Mouse (Mus musculus) hindbrain, embryonic 12.5 days (tissue): ENCODE data around the gene Prpf38b. TPM values are rescaled to one million over a fixed set of nuclear protein-coding genes. Genes with fewer than 3 reads are reported as not detected.
"Not testable (repeated sequence)": the region's sequence is repeated elsewhere in the genome, so short reads cannot be mapped to it uniquely, and the experiment has no call there.

ENCODE experiments used
- ATAC-seq: fragments of 200-750 bp; cut with Nextera tagmentation; 2 replicates; pipeline ENCODE4 v1.8.0; 2017; ENCODE audit warnings: moderate TSS enrichment; ENCODE audit not compliant: low FRiP score
- H3K27ac ChIP-seq: fragments of 300-500 bp; sonication (generic); 2 replicates; pipeline ENCODE4 v1.5.1; 2016; ENCODE audit warnings: mild to moderate bottlenecking
- H3K27me3 ChIP-seq: fragments of 300-500 bp; sonication (generic); 2 replicates; pipeline ENCODE4 v1.6.1; 2016; ENCODE audit warnings: mild to moderate bottlenecking
- H3K36me3 ChIP-seq: fragments of 300-500 bp; sonication (generic); 2 replicates; pipeline ENCODE4 v1.6.1; 2016; ENCODE audit warnings: mild to moderate bottlenecking
- H3K4me1 ChIP-seq: fragments of 300-500 bp; sonication (generic); 2 replicates; pipeline ENCODE4 v1.6.1; 2016
- H3K4me2 ChIP-seq: fragments of 300-500 bp; sonication (generic); replicated peaks from 2 replicates; pipeline ENCODE4 v1.6.1; 2016; ENCODE audit warnings: mild to moderate bottlenecking
- H3K4me3 ChIP-seq: fragments of 300-500 bp; sonication (generic); 2 replicates; pipeline ENCODE4 v1.5.1; 2016; ENCODE audit warnings: mild to moderate bottlenecking
- H3K9ac ChIP-seq: fragments of 300-500 bp; sonication (generic); 2 replicates; pipeline ENCODE4 v1.6.1; 2016; ENCODE audit warnings: mild to moderate bottlenecking, moderate library complexity
- H3K9me3 ChIP-seq: fragments of 300-500 bp; sonication (generic); replicated peaks from 2 replicates; pipeline ENCODE4 v1.6.1; 2016; ENCODE audit warnings: mild to moderate bottlenecking
- WGBS: fragments of 180-500 bp; shearing (Covaris S2); methylation state at CpG from one replicate; pipeline ENCODE4 v1.1.7; 2016; 5-methylcytosine and 5-hydroxymethylcytosine counted together
- polyA plus RNA-seq: library from polyadenylated mRNA; unstranded; fragments of >200 nt; fragmentation: Nextera tagmentation; extraction: Ambion mirVana; gene quantifications from 2 replicates; pipeline ENCODE4 v1.2.1, GENCODE M21; 2016

Gene Prpf38b
- polyA plus RNA-seq, 1 experiment from 2014 or later, result 87.6 TPM

DNA sequence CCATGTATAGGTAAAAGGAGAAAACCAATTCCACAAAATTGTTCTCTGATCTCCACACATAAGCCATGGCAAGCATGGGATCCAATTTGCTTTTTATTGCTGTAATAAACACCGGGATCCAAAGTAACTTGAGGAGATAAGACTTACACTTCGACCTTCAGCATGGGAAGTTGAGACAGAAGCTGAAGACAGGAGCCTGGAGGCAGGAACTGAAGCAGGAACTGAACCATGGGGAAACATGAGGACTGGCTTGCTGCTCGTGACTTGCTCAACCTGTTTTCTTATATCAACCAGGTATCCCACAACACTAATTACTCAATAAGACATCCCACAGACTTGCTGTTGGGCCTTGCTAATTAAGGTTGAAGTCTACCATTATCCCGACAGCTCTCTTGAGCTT is 18.6 kb downstream of the Prpf38b start:
- ATAC-seq, result no peak
- 71% methylated on average over 4 of the region's 4 CpGs for WGBS

DNA sequence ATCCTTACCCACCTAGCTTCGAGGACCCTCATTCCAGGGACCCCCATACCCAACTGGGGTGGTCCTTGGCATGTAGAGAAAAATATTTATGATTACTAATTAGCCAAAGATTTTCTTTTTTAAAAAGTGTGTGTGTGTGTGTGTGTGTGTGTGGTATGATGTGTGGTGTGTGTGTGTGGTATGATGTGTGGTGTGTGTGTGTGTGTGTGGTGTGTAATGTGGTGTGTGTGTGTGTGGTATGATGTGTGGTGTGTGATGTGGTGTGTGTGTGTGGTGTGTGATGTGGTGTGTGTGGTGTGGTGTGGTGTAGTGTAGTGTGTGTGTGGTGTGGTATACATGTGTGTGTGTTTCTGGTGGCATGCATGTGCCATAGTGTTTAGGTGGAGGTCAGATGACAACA is 19.4 kb downstream of the Prpf38b start:
- Histone ChIP-seq H3K4me2 (no peak overlapping the region), H3K9ac (no peak overlapping the region; the same call in 1 of the 2 replicates), H3K4me1 (peaks cover 4% of the 10 kb centered on the region; the same call in 1 of the 2 replicates), H3K27ac (no peak overlapping the region), H3K9me3 (no peaks in the 10 kb centered on the region), H3K36me3 (no peaks in the 10 kb centered on the region), H3K4me3 (no peak overlapping the region), H3K27me3 (no peaks in the 10 kb centered on the region)
- 87% methylated on average over 1 of the region's 1 CpGs for WGBS
- no peak for ATAC-seq

More for the DNA sequence above, 18.6 kb downstream of the Prpf38b start:
- Histone ChIP-seq H3K27ac (no peak overlapping the region), H3K4me1 (no peaks in the 10 kb centered on the region), H3K4me2 (no peak overlapping the region), H3K27me3 (no peaks in the 10 kb centered on the region), H3K36me3 (no peaks in the 10 kb centered on the region), H3K4me3 (no peak overlapping the region), H3K9me3 (no peaks in the 10 kb centered on the region), H3K9ac (no peak overlapping the region)

GRCm38 (mm10) chr3:108889908-108890307 is 21.6 kb downstream of the Prpf38b start, which contains the start of gene Fndc7:
TSS of gene Fndc7 (minus strand) at chr3:108890008.
- Histone ChIP-seq H3K9ac (no peak within 1 kb of the TSS), H3K9me3 (no peaks in the 10 kb centered on the region), H3K27ac (no peak within 1 kb of the TSS), H3K4me3 (no peak within 1 kb of the TSS), H3K27me3 (no peaks in the 10 kb centered on the region), H3K4me1 (peaks cover 16% of the 10 kb centered on the region), H3K4me2 (no peak within 1 kb of the TSS), H3K36me3 (no peaks in the 10 kb centered on the region)
- WGBS, result 93% methylated on average over 1 of the region's 1 CpGs
- ATAC-seq, result no peak

DNA sequence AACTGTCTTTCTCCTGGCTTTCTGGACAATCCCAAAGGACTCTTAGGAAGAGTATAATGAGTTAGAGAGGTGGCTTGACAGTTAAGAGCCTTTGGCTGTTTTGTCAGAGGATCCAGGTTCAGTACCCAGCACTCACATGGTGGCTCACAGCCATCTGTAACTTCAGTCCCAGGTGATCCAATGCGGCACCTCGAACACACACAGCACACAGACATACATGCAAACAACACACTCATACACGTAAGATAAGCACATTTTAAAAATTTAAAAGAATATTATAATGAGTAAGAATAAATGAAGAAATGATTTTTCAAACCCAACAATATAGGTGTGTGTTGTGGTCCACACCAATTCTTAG is 23.9 kb downstream of the Prpf38b start:
- WGBS, result 90% methylated on average over 3 of the region's 3 CpGs
- H3K36me3 ChIP-seq, result no peaks in the 10 kb centered on the region
- no peak overlapping the region for H3K4me2 ChIP-seq
- H3K4me3 ChIP-seq, result no peak overlapping the region
- no peak overlapping the region for H3K27ac ChIP-seq
- no peaks in the 10 kb centered on the region for H3K9me3 ChIP-seq
- ATAC-seq, result no peak
- H3K27me3 ChIP-seq, result no peaks in the 10 kb centered on the region
- H3K9ac ChIP-seq, result no peak overlapping the region
- peaks cover 20% of the 10 kb centered on the region for H3K4me1 ChIP-seq

GRCm38 (mm10) chr3:108886934-108887617 is 24.5 kb downstream of the Prpf38b start:
- ATAC-seq, result no peak
- WGBS, result 65% methylated on average over 12 of the region's 12 CpGs

DNA sequence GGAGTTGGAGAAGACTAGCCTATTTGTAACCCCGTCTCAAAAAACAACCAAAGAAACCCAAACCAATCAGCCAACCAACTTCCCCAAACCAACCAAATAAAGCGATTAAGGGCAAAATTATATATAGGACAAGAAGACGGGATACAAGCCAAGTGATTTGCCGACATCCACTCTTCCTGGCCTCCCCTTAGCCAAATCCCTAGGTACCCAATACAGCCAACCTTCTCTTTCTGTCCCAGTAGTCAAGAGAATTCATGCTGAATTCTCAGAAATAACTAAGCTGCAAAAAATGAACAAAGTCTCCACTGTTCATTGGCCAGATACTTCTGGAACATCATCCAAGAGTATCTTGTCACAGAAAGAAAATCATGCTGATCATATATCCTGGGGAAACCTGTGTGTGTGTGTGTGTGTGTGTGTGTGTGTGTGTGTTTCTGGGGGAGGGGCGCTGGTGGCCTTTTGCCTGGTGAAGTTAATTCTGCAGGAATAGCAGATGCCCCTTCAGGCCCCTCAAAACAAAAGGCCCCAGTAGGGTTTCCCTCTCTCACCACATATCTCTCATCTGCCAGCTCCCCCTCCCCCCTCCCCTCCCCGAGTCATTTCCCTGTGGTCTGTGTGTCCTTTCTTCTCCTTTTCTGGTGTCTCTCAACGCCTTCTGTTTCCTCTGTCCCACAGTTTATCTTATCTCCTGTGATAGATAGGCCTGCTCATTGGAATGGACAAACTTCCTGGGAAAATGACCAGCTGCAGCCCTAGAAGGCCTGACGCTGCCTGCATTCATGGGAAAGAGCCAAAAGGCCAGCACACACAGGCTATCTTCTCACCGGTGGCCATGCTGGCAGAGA is 25.6 kb downstream of the Prpf38b start:
- Histone ChIP-seq H3K27me3 (no peaks in the 10 kb centered on the region), H3K4me1 (peaks cover 25% of the 10 kb centered on the region), H3K36me3 (no peaks in the 10 kb centered on the region), H3K4me2 (no peak overlapping the region), H3K9ac (no peak overlapping the region), H3K9me3 (no peaks in the 10 kb centered on the region), H3K4me3 (no peak overlapping the region), H3K27ac (0 out of 2 replicates have a peak overlapping the region, but pooled peaks have one; percentile 13)
- WGBS, result 48% methylated on average over 8 of the region's 9 CpGs
- peak; percentile 72 for ATAC-seq

More at GRCm38 (mm10) chr3:108886934-108887617, 24.5 kb downstream of the Prpf38b start:
- Histone ChIP-seq H3K27ac (no peak overlapping the region), H3K4me2 (no peak overlapping the region), H3K9ac (no peak overlapping the region), H3K9me3 (no peaks in the 10 kb centered on the region), H3K27me3 (no peaks in the 10 kb centered on the region), H3K4me1 (peaks cover 20% of the 10 kb centered on the region), H3K36me3 (no peaks in the 10 kb centered on the region), H3K4me3 (no peak overlapping the region)

DNA sequence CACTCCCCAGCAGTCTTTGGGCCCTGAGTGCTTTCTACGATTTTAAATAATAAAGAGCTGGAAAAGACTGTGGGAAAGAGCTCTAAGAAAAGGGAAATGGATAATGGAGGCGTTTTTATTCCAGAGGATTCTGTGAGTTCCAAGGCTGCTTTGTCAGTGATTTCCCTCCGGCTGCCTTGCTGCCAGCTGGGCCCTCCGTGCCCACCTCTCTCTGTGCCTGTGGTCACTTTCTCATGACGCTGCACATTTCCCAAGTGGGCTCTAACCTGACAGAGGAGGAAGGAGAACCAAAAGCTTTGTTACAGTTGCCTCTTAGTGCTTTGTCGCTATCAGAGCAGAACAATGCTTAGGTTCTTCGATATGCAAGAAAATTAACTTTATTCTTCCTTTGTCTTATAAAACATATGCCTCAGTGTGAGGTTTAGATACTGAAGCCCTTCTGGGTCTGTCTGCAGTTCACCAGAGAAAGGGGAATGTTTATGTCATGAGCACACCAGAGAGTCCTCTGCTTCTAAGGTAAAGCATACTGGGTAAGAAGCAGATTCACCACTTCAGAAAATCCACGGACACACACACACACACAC is 26.7 kb downstream of the Prpf38b start:
- peaks cover 29% of the 10 kb centered on the region for H3K4me1 ChIP-seq
- H3K4me3 ChIP-seq, result no peak overlapping the region
- H3K36me3 ChIP-seq, result no peaks in the 10 kb centered on the region
- 47% methylated on average over 8 of the region's 8 CpGs for WGBS
- no peak overlapping the region for H3K9ac ChIP-seq
- H3K27me3 ChIP-seq, result no peaks in the 10 kb centered on the region
- H3K27ac ChIP-seq, result peak overlapping the region; percentile 55; the same call in 1 of the 2 replicates
- no peak for ATAC-seq
- H3K9me3 ChIP-seq, result no peaks in the 10 kb centered on the region
- H3K4me2 ChIP-seq, result no peak overlapping the region

GRCm38 (mm10) chr3:108883067-108883466 is 28.5 kb downstream of the Prpf38b start:
- Histone ChIP-seq H3K4me2 (no peak overlapping the region), H3K36me3 (no peaks in the 10 kb centered on the region), H3K4me1 (peaks cover 38% of the 10 kb centered on the region), H3K9ac (no peak overlapping the region), H3K4me3 (no peak overlapping the region), H3K27me3 (no peaks in the 10 kb centered on the region), H3K27ac (no peak overlapping the region), H3K9me3 (no peaks in the 10 kb centered on the region)
- ATAC-seq, result no peak
- WGBS, result 77% methylated on average over 2 of the region's 2 CpGs

DNA sequence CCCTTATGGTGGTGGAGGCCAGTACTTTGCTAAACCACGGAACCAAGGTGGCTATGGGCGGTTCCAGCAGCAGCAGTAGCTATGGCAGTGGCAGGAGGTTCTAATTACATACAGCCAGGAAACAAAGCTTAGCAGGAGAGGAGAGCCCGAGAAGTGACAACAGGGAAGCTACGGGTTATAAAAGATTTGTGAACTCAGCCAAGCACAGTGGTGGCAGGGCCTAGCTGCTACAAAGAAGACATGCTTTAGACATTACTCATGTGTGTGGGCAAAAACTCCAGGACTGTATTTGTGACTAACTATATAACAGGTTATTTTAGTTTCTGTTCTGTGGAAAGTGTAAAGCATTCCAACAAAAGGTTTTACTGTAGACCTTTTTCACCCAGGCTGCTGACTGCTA is 29.7 kb downstream of the Prpf38b start:
- H3K27ac ChIP-seq, H3K27me3 ChIP-seq, ATAC-seq, H3K9ac ChIP-seq, H3K4me3 ChIP-seq, H3K4me2 ChIP-seq, H3K36me3 ChIP-seq, H3K9me3 ChIP-seq: not testable (repeated sequence)
- peaks cover 34% of the 10 kb centered on the region for H3K4me1 ChIP-seq
- WGBS, result 24% methylated on average over 4 of the region's 4 CpGs

DNA sequence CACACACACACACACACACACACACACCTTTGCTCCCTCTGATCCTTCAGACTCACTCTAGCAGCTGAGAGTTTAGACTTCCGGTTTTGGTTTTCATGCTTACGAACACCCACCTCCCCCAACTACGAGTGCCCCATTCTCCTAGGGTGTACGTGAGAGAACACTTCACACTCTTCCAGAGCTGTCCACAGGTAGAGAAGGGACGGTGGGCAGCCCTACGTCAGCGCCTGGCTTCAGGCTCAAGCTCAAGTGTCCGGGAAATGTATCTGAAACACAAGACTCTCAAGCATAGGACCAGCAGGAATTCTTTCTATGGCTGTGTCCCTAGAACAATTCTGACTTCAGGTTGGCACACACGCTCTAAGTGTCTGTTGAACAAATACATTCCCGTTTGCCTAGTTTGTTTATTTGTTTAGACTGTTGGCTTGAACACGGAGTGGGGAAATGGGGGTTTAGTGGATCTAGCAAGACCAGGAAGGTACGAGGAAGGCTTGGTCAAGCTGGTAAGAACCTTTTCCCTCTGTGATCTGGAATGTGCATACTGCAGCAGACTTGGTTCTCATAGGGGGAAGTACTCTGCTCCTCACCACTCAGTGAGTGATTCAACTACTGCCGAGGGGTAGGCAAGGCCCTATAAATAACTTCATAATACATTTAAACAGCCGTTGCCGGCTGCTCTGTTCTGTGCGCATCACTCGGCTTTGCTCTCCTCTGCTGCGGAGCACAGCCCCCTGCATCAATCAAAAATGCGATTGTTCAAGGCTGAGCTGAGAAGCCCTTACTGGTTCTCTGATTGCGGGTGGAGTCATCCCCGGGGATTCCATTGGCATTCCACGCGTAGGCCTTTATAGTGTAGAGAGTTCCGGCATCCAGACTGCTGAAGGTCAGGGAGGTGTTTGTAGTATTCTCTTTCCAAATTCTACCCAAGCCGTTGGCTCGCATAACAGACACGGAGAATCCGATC is 30.7 kb downstream of the Prpf38b start:
- no peak overlapping the region for H3K27ac ChIP-seq
- H3K36me3 ChIP-seq, result no peaks in the 10 kb centered on the region
- peaks cover 28% of the 10 kb centered on the region for H3K4me1 ChIP-seq
- H3K4me2 ChIP-seq, result peak overlapping the region; percentile 35
- WGBS, result 59% methylated on average over 28 of the region's 28 CpGs
- peak; percentile 9; the same call in 1 of the 2 replicates for ATAC-seq
- H3K9ac ChIP-seq, result no peak overlapping the region
- H3K9me3 ChIP-seq, result no peaks in the 10 kb centered on the region
- H3K4me3 ChIP-seq, result no peak overlapping the region
- H3K27me3 ChIP-seq, result no peaks in the 10 kb centered on the region

DNA sequence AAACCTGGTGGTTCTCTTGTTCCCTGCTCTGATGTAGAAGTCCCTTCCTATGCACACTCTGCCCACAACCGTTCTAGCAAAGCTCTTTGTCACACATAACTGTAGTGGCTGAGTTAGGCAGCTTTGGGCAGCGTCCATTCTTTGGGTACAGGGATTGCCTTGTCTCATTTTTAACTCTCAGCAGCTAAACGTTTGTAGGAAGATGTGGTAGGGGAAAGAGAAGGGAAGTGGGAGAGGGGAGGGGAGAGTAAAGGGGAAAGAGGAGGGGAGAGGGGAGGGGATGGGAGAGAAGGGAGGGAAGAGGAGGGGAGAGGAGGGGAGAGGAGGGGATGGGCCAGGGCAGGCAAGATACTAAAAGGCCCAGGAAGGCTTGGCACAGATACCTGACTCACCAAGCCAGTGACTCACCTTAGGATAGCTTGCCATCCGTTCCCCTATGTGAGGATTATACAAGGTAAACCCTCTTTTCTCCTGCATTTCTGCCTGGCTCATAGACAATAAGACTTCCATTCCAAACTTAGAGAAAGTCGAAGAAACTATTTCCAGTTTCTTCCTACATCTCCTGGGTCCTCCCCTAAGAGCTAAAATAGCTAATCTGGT is 31.6 kb downstream of the Prpf38b start:
- Histone ChIP-seq H3K27ac (no peak overlapping the region), H3K4me3 (no peak overlapping the region), H3K36me3 (no peaks in the 10 kb centered on the region), H3K4me2 (no peak overlapping the region), H3K9me3 (no peaks in the 10 kb centered on the region), H3K9ac (no peak overlapping the region), H3K4me1 (peaks cover 22% of the 10 kb centered on the region), H3K27me3 (no peaks in the 10 kb centered on the region)
- 65% methylated on average over 5 of the region's 5 CpGs for WGBS
- no peak for ATAC-seq
